Mouse (Mus musculus): Measurements from ENCODE around the gene Trmo.

GRCm38 (mm10) chr4:46388556-46388955, 681 bp downstream of the Trmo start:
- TF ChIP-seq POLR2A (IDR thresholded peaks at IDR 0.05; ENCODE audit: low read depth, low read length) (no peak), CTCF (IDR thresholded peaks at IDR 0.05; ENCODE audit: borderline replicate concordance, insufficient read depth, low read length) (no peak)
